Mouse (Mus musculus): ENCODE data around the gene Dnajb5. TPM values are rescaled to one million over a fixed set of nuclear protein-coding genes. Genes with fewer than 3 reads are reported as not detected.

Gene Dnajb5
- polyA plus RNA-seq (2015; fragmentation: Nextera tagmentation; extraction: Ambion mirVana) = 0.75 and 0.76 TPM in 2 replicates

- WGBS (ENCODE audit: insufficient replicate concordance) = 1% methylated on average over 39 of the region's 39 CpGs
- peak within 1 kb of the TSS; percentile 64 for H3K4me3 ChIP-seq (replicated peaks)
- peak within 1 kb of the TSS; percentile 70 for H3K9ac ChIP-seq
- DNase-seq (peak; percentile 81), ATAC-seq (ENCODE audit: low read depth) (peak; percentile 90)
- H3K36me3 ChIP-seq = no peaks in the 10 kb centered on the region
- H3K4me1 ChIP-seq (replicated peaks) = peaks cover 18% of the 10 kb centered on the region
- no peaks in the 10 kb centered on the region for H3K9me3 ChIP-seq (replicated peaks)
- peak within 1 kb of the TSS; percentile 83 for H3K4me2 ChIP-seq
- H3K27me3 ChIP-seq = peaks cover 75% of the 10 kb centered on the region
- H3K27ac ChIP-seq = no peak within 1 kb of the TSS
Observed at GRCm38 (mm10) chr4:42949676-42950051, at the start of gene Dnajb5. Dnajb5 (plus strand) TSS chr4:42949814.

DNA sequence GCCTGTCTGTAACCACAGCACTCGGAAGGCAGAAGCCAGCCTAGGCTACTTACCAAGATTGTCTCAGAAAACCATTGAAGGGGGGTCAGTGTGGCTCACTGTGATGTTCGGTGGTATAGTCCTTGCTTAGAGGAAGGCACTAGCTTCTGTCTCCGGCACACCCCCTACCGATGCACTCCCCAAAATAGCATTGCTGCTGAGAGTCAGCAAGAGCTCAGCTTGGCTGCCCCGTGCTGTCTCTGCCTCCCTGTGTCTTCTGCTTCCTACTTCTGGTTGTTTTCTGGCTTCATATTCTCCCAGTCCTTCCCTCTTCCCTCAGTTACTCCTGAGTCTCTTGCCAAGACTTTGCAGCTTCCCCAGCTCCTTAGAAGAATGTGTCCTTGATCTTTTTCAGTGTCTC lies 48.7 kb upstream of the Dnajb5 start:
- peaks cover 3% of the 10 kb centered on the region for H3K4me1 ChIP-seq (replicated peaks)
- no peak overlapping the region for H3K4me2 ChIP-seq
- DNase-seq = no peak
- WGBS (ENCODE audit: insufficient replicate concordance) = 39% methylated on average over 5 of the region's 5 CpGs
- no peaks in the 10 kb centered on the region for H3K9me3 ChIP-seq (replicated peaks)
- H3K27me3 ChIP-seq = peaks cover 44% of the 10 kb centered on the region
- H3K27ac ChIP-seq = no peak overlapping the region
- no peak overlapping the region for H3K9ac ChIP-seq
- no peak for ATAC-seq (ENCODE audit: low read depth)
- H3K36me3 ChIP-seq = no peaks in the 10 kb centered on the region
- H3K4me3 ChIP-seq (replicated peaks) = no peak overlapping the region

DNA sequence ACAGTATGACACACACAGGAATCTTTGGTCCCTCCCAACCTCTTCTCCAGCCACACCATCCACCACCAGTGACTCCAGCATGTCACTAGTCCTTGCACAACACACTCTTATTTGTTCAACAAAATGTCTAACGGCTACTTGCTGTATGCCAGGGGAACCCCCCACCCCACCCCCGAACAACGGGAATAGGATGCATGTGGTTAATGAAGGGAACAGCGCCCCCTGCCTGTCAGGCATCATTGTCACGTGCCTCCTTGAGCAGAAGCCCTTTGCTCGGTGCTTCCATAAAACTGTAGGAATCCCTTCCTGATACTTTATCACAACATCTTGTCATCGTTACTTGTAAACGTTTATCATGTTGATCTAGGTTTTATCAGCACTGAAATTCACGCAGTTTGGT lies 47.4 kb upstream of the Dnajb5 start:
- DNase-seq (peak; percentile 32), ATAC-seq (ENCODE audit: low read depth) (no peak)
- H3K4me3 ChIP-seq (replicated peaks) = no peak overlapping the region
- H3K27me3 ChIP-seq = peaks cover 46% of the 10 kb centered on the region
- no peaks in the 10 kb centered on the region for H3K36me3 ChIP-seq
- H3K4me2 ChIP-seq = no peak overlapping the region
- H3K9me3 ChIP-seq (replicated peaks) = no peaks in the 10 kb centered on the region
- H3K9ac ChIP-seq = no peak overlapping the region
- 35% methylated on average over 9 of the region's 9 CpGs for WGBS (ENCODE audit: insufficient replicate concordance)
- no peak overlapping the region for H3K27ac ChIP-seq
- peaks cover 3% of the 10 kb centered on the region for H3K4me1 ChIP-seq (replicated peaks)

GRCm38 (mm10) chr4:42902730-42903129 lies 46.9 kb upstream of the Dnajb5 start:
- peaks cover 3% of the 10 kb centered on the region for H3K4me1 ChIP-seq (replicated peaks)
- DNase-seq (no peak), ATAC-seq (ENCODE audit: low read depth) (no peak)
- no peaks in the 10 kb centered on the region for H3K36me3 ChIP-seq
- no peak overlapping the region for H3K27ac ChIP-seq
- H3K4me2 ChIP-seq = no peak overlapping the region
- no peaks in the 10 kb centered on the region for H3K9me3 ChIP-seq (replicated peaks)
- H3K9ac ChIP-seq = no peak overlapping the region
- peaks cover 49% of the 10 kb centered on the region for H3K27me3 ChIP-seq
- H3K4me3 ChIP-seq (replicated peaks) = no peak overlapping the region
- 78% methylated on average over 5 of the region's 5 CpGs for WGBS (ENCODE audit: insufficient replicate concordance)

DNA sequence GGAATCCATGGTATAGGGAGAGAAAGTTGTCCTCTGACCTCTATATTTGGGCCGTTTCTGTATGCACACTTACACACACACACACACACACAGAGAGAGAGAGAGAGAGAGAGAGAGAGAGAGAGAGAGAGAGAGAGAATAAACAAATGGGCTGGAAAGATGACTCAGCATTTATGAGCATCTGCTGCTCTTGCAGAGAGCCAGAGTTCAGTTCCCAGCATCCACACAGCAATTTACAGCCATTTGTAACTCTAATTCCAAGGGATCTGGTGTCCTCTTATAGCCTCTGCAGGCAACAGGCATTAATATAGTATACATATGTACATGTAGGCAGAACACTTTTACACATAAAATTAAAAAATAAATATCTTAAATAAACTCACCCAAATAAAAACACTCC lies 45.7 kb upstream of the Dnajb5 start:
- ATAC-seq (ENCODE audit: low read depth) = no peak

DNA sequence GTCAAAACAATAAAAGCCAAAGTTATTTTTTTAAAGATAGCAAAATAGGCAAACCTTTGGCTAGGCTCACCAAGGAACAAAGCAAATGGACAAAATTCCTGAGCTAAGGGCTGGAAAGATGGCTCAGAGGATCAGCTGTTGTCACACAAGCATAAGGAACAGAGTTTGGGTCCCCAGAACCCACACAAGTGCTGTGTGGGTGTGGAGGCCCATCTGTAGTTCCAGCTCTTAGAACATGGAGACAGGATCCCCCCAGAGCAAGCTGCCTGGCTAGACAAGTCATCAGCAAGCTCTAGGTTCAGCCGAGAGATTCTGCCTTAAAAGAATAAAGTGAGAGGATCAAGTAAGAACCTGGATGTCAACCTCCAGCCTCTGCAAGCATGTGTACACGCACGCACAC lies 45.1 kb upstream of the Dnajb5 start:
- Histone ChIP-seq H3K4me2 (no peak overlapping the region), H3K9me3 (replicated peaks) (no peaks in the 10 kb centered on the region), H3K4me1 (replicated peaks) (peaks cover 3% of the 10 kb centered on the region), H3K36me3 (no peaks in the 10 kb centered on the region), H3K4me3 (replicated peaks) (no peak overlapping the region), H3K27me3 (peaks cover 53% of the 10 kb centered on the region), H3K9ac (no peak overlapping the region), H3K27ac (no peak overlapping the region)
- no peak for ATAC-seq (ENCODE audit: low read depth)
- 78% methylated on average over 3 of the region's 3 CpGs for WGBS (ENCODE audit: insufficient replicate concordance)
- DNase-seq = no peak

More for the DNA sequence above, 45.7 kb upstream of the Dnajb5 start:
- no peak overlapping the region for H3K4me3 ChIP-seq (replicated peaks)
- no peaks in the 10 kb centered on the region for H3K9me3 ChIP-seq (replicated peaks)
- H3K27ac ChIP-seq = peak overlapping the region; percentile 15; the same call in 1 of the 2 replicates
- H3K36me3 ChIP-seq = no peaks in the 10 kb centered on the region
- H3K9ac ChIP-seq = no peak overlapping the region
- no peak for DNase-seq
- H3K4me2 ChIP-seq = no peak overlapping the region
- 38% methylated on average over 1 of the region's 1 CpGs for WGBS (ENCODE audit: insufficient replicate concordance)
- H3K27me3 ChIP-seq = peaks cover 51% of the 10 kb centered on the region
- peaks cover 3% of the 10 kb centered on the region for H3K4me1 ChIP-seq (replicated peaks)

DNA sequence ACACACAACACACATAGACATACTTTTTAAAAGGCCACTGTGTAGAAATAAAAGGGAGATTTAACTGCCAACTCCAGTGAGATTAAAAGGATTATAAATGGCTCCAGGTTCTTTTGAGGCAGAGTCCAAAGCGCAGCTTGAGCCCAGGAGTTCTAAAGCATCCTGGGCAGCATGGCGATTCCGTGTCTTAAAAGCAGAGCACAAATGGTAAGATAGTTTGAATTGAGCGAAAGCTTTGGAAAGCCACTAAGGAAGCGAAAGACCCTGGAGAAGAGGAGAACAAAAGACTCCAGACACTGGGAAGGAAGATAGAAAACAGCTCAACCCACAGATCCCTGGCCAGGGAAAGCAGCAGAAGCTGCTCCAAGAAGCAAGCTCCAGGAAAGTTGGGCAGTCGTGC lies 44.6 kb upstream of the Dnajb5 start:
- H3K9ac ChIP-seq = no peak overlapping the region
- no peak for DNase-seq
- no peak overlapping the region for H3K4me3 ChIP-seq (replicated peaks)
- no peak overlapping the region for H3K27ac ChIP-seq
- no peak overlapping the region for H3K4me2 ChIP-seq
- H3K9me3 ChIP-seq (replicated peaks) = no peaks in the 10 kb centered on the region
- no peaks in the 10 kb centered on the region for H3K36me3 ChIP-seq
- no peak for ATAC-seq (ENCODE audit: low read depth)
- H3K4me1 ChIP-seq (replicated peaks) = peaks cover 3% of the 10 kb centered on the region
- 75% methylated on average over 6 of the region's 6 CpGs for WGBS (ENCODE audit: insufficient replicate concordance)
- peaks cover 50% of the 10 kb centered on the region for H3K27me3 ChIP-seq

GRCm38 (mm10) chr4:42913391-42913790 lies 36.2 kb upstream of the Dnajb5 start:
- peaks cover 72% of the 10 kb centered on the region for H3K27me3 ChIP-seq
- 29% methylated on average over 10 of the region's 10 CpGs for WGBS (ENCODE audit: insufficient replicate concordance)
- peaks cover 9% of the 10 kb centered on the region for H3K4me1 ChIP-seq (replicated peaks)
- no peak overlapping the region for H3K4me2 ChIP-seq
- no peak overlapping the region for H3K27ac ChIP-seq
- no peak overlapping the region for H3K4me3 ChIP-seq (replicated peaks)
- H3K9ac ChIP-seq = no peak overlapping the region
- no peaks in the 10 kb centered on the region for H3K36me3 ChIP-seq
- ATAC-seq (ENCODE audit: low read depth) = no peak
- DNase-seq = no peak
- no peaks in the 10 kb centered on the region for H3K9me3 ChIP-seq (replicated peaks)

DNA sequence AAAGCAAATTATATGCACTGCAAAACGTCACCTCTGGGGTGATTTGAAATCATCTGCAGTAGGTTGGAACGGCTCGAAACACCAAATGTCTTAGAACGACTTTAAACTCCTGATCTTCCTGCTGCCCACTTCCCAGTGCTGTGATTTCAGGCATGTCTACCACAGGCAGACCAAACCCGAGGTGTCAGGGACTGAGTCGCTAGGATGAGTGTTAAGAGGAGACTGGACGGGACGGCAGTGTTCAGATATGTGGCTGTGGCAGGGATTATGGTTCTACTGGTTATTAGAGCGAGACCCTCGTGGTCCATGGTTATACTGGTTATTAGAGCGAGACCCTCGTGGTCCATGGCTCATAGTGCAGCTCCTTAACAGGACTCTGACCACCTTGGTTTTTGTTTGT lies 34.3 kb upstream of the Dnajb5 start:
- Histone ChIP-seq H3K4me3 (replicated peaks) (no peak overlapping the region), H3K27ac (no peak overlapping the region), H3K4me1 (replicated peaks) (peaks cover 9% of the 10 kb centered on the region), H3K36me3 (no peaks in the 10 kb centered on the region), H3K4me2 (no peak overlapping the region), H3K9me3 (replicated peaks) (no peaks in the 10 kb centered on the region), H3K9ac (no peak overlapping the region), H3K27me3 (peaks cover 85% of the 10 kb centered on the region)
- ATAC-seq (ENCODE audit: low read depth) (no peak), DNase-seq (no peak)
- WGBS (ENCODE audit: insufficient replicate concordance) = 67% methylated on average over 12 of the region's 12 CpGs

- Histone ChIP-seq H3K36me3 (no peaks in the 10 kb centered on the region), H3K27me3 (peaks cover 92% of the 10 kb centered on the region), H3K9ac (no peak overlapping the region), H3K9me3 (replicated peaks) (no peaks in the 10 kb centered on the region), H3K27ac (no peak overlapping the region), H3K4me1 (replicated peaks) (peaks cover 9% of the 10 kb centered on the region), H3K4me3 (replicated peaks) (no peak overlapping the region), H3K4me2 (no peak overlapping the region)
- no peak for ATAC-seq (ENCODE audit: low read depth)
- DNase-seq = no peak
- 75% methylated on average over 1 of the region's 1 CpGs for WGBS (ENCODE audit: insufficient replicate concordance)
Observed at GRCm38 (mm10) chr4:42915966-42916365, 33.6 kb upstream of the Dnajb5 start.

- no peaks in the 10 kb centered on the region for H3K9me3 ChIP-seq (replicated peaks)
- DNase-seq (no peak), ATAC-seq (ENCODE audit: low read depth) (no peak)
- WGBS (ENCODE audit: insufficient replicate concordance) = under 1% methylated on average over 71 of the region's 90 CpGs
- peak within 1 kb of the TSS; percentile 43; the same call in 1 of the 2 replicates for H3K9ac ChIP-seq
- H3K27me3 ChIP-seq = peaks cover 95% of the 10 kb centered on the region
- peak within 1 kb of the TSS; percentile 73 for H3K4me2 ChIP-seq
- no peak within 1 kb of the TSS for H3K27ac ChIP-seq
- no peaks in the 10 kb centered on the region for H3K36me3 ChIP-seq
- peaks cover 9% of the 10 kb centered on the region for H3K4me1 ChIP-seq (replicated peaks)
- H3K4me3 ChIP-seq (replicated peaks) = peak within 1 kb of the TSS; percentile 57
Observed at GRCm38 (mm10) chr4:42916617-42917401, 32.8 kb upstream of the Dnajb5 start, which contains the start of gene Phf24. Phf24 (plus strand) TSS chr4:42916660.

DNA sequence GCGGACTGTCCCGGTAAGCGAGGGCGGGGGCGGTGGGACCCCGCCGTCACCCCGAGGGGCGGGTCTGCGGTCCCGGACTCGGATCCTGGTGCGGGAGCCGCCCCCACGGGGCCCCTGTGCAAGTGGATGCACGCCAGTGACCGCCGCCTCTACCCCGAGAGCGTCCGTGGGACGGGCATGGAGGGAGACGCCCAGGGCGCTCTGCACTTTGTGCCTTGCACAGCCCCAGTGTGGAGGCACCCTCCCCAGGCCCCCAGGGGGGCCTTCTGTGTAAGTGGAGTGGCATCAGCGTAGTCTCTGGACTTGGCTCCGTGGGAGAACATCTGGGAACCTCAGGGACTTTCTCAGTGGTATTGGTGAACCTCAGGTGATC lies 32.2 kb upstream of the Dnajb5 start:
- ATAC-seq (ENCODE audit: low read depth) = no peak
- Histone ChIP-seq H3K4me3 (replicated peaks) (peak overlapping the region; percentile 57), H3K4me1 (replicated peaks) (peaks cover 9% of the 10 kb centered on the region), H3K36me3 (no peaks in the 10 kb centered on the region), H3K9me3 (replicated peaks) (no peaks in the 10 kb centered on the region), H3K27me3 (peaks cover 96% of the 10 kb centered on the region), H3K9ac (peak overlapping the region; percentile 43; the same call in 1 of the 2 replicates), H3K27ac (no peak overlapping the region), H3K4me2 (peak overlapping the region; percentile 73)
- DNase-seq = no peak
- WGBS (ENCODE audit: insufficient replicate concordance) = 3% methylated on average over 26 of the region's 26 CpGs
